Mouse (Mus musculus): Measurements from ENCODE around the gene 2210408I21Rik. TPM values are rescaled to one million over a fixed set of nuclear protein-coding genes. Genes with fewer than 3 reads are reported as not detected.

The 2210408I21Rik gene
- polyA plus RNA-seq, 1 experiment from 2014 or later, result 10.0 TPM

- H3K4me2 ChIP-seq (ENCODE audit: low read depth, severe bottlenecking), result no peak overlapping the region
- 72% methylated on average over 6 of the region's 6 CpGs for WGBS
- no peak for ATAC-seq (ENCODE audit: insufficient number of reproducible peaks, low FRiP score, low TSS enrichment, low read depth)
These were observed 343.2 kb downstream of the 2210408I21Rik start for GRCm38 (mm10) chr13:77478425-77479119.

GRCm38 (mm10) chr13:77489938-77490651 is 354.8 kb downstream of the 2210408I21Rik start:
- Histone ChIP-seq H3K4me3 (ENCODE audit: low read depth, low read length) (no peak overlapping the region), H3K27ac (replicated peaks; ENCODE audit: low read depth, low read length) (no peak overlapping the region), H3K9me3 (ENCODE audit: control insufficient read depth, low read length) (no peaks in the 10 kb centered on the region), H3K36me3 (ENCODE audit: control insufficient read depth, insufficient read depth, low read length) (no peaks in the 10 kb centered on the region), H3K4me2 (ENCODE audit: low read depth, severe bottlenecking) (no peak overlapping the region), H3K9ac (ENCODE audit: low read length) (no peak overlapping the region), H3K4me1 (ENCODE audit: control insufficient read depth, insufficient read depth, low read length) (no peaks in the 10 kb centered on the region), H3K27me3 (ENCODE audit: control insufficient read depth, insufficient read depth, low read length) (no peaks in the 10 kb centered on the region)
- WGBS, result 63% methylated on average over 3 of the region's 3 CpGs
- no peak for DNase-seq (ENCODE audit: low spot score)
- ATAC-seq (ENCODE audit: insufficient number of reproducible peaks, low FRiP score, low TSS enrichment, low read depth), result no peak

More at GRCm38 (mm10) chr13:77478425-77479119, 343.2 kb downstream of the 2210408I21Rik start:
- Histone ChIP-seq H3K27ac (replicated peaks; ENCODE audit: low read depth, low read length) (no peak overlapping the region), H3K9me3 (ENCODE audit: control insufficient read depth, low read length) (no peaks in the 10 kb centered on the region), H3K27me3 (ENCODE audit: control insufficient read depth, insufficient read depth, low read length) (no peaks in the 10 kb centered on the region), H3K36me3 (ENCODE audit: control insufficient read depth, insufficient read depth, low read length) (no peaks in the 10 kb centered on the region), H3K9ac (ENCODE audit: low read length) (no peak overlapping the region), H3K4me1 (ENCODE audit: control insufficient read depth, insufficient read depth, low read length) (no peaks in the 10 kb centered on the region), H3K4me3 (ENCODE audit: low read depth, low read length) (no peak overlapping the region)
- no peak for DNase-seq (ENCODE audit: low spot score)

GRCm38 (mm10) chr13:77514046-77514445 is 378.7 kb downstream of the 2210408I21Rik start:
- ATAC-seq (ENCODE audit: insufficient number of reproducible peaks, low FRiP score, low TSS enrichment, low read depth) (no peak), DNase-seq (ENCODE audit: low spot score) (no peak)
- no peak overlapping the region for H3K4me2 ChIP-seq (ENCODE audit: low read depth, severe bottlenecking)
- H3K4me3 ChIP-seq (ENCODE audit: low read depth, low read length), result no peak overlapping the region
- no peaks in the 10 kb centered on the region for H3K27me3 ChIP-seq (ENCODE audit: control insufficient read depth, insufficient read depth, low read length)
- 80% methylated on average over 1 of the region's 1 CpGs for WGBS
- no peaks in the 10 kb centered on the region for H3K4me1 ChIP-seq (ENCODE audit: control insufficient read depth, insufficient read depth, low read length)
- H3K9me3 ChIP-seq (ENCODE audit: control insufficient read depth, low read length), result no peaks in the 10 kb centered on the region
- no peaks in the 10 kb centered on the region for H3K36me3 ChIP-seq (ENCODE audit: control insufficient read depth, insufficient read depth, low read length)
- H3K27ac ChIP-seq (replicated peaks; ENCODE audit: low read depth, low read length), result no peak overlapping the region
- no peak overlapping the region for H3K9ac ChIP-seq (ENCODE audit: low read length)

GRCm38 (mm10) chr13:77528960-77529699 is 393.8 kb downstream of the 2210408I21Rik start:
- H3K4me1 ChIP-seq (ENCODE audit: control insufficient read depth, insufficient read depth, low read length), result no peaks in the 10 kb centered on the region
- no peak overlapping the region for H3K27ac ChIP-seq (replicated peaks; ENCODE audit: low read depth, low read length)
- no peak overlapping the region for H3K9ac ChIP-seq (ENCODE audit: low read length)
- no peaks in the 10 kb centered on the region for H3K9me3 ChIP-seq (ENCODE audit: control insufficient read depth, low read length)
- H3K4me3 ChIP-seq (ENCODE audit: low read depth, low read length), result no peak overlapping the region
- no peaks in the 10 kb centered on the region for H3K36me3 ChIP-seq (ENCODE audit: control insufficient read depth, insufficient read depth, low read length)
- no peaks in the 10 kb centered on the region for H3K27me3 ChIP-seq (ENCODE audit: control insufficient read depth, insufficient read depth, low read length)
- ATAC-seq (ENCODE audit: insufficient number of reproducible peaks, low FRiP score, low TSS enrichment, low read depth) (0 out of 2 replicates have a peak, but pooled peaks have one; percentile 26), DNase-seq (ENCODE audit: low spot score) (no peak)
- 59% methylated on average over 8 of the region's 8 CpGs for WGBS
- no peak overlapping the region for H3K4me2 ChIP-seq (ENCODE audit: low read depth, severe bottlenecking)

- H3K9me3 ChIP-seq (ENCODE audit: control insufficient read depth, low read length), result no peaks in the 10 kb centered on the region
- no peaks in the 10 kb centered on the region for H3K27me3 ChIP-seq (ENCODE audit: control insufficient read depth, insufficient read depth, low read length)
- no peak overlapping the region for H3K4me3 ChIP-seq (ENCODE audit: low read depth, low read length)
- no peak overlapping the region for H3K27ac ChIP-seq (replicated peaks; ENCODE audit: low read depth, low read length)
- H3K4me2 ChIP-seq (ENCODE audit: low read depth, severe bottlenecking), result no peak overlapping the region
- H3K9ac ChIP-seq (ENCODE audit: low read length), result no peak overlapping the region
- no peaks in the 10 kb centered on the region for H3K4me1 ChIP-seq (ENCODE audit: control insufficient read depth, insufficient read depth, low read length)
- DNase-seq (ENCODE audit: low spot score), result no peak
- no peak for ATAC-seq (ENCODE audit: insufficient number of reproducible peaks, low FRiP score, low TSS enrichment, low read depth)
- no peaks in the 10 kb centered on the region for H3K36me3 ChIP-seq (ENCODE audit: control insufficient read depth, insufficient read depth, low read length)
These were observed 394.4 kb downstream of the 2210408I21Rik start for GRCm38 (mm10) chr13:77529760-77530159.

- H3K27me3 ChIP-seq (ENCODE audit: control insufficient read depth, insufficient read depth, low read length), result no peaks in the 10 kb centered on the region
- H3K9me3 ChIP-seq (ENCODE audit: control insufficient read depth, low read length), result no peaks in the 10 kb centered on the region
- no peaks in the 10 kb centered on the region for H3K36me3 ChIP-seq (ENCODE audit: control insufficient read depth, insufficient read depth, low read length)
- 89% methylated on average over 4 of the region's 4 CpGs for WGBS
- DNase-seq (ENCODE audit: low spot score) (no peak), ATAC-seq (ENCODE audit: insufficient number of reproducible peaks, low FRiP score, low TSS enrichment, low read depth) (no peak)
- H3K27ac ChIP-seq (replicated peaks; ENCODE audit: low read depth, low read length), result no peak overlapping the region
- no peaks in the 10 kb centered on the region for H3K4me1 ChIP-seq (ENCODE audit: control insufficient read depth, insufficient read depth, low read length)
- no peak overlapping the region for H3K4me2 ChIP-seq (ENCODE audit: low read depth, severe bottlenecking)
- no peak overlapping the region for H3K4me3 ChIP-seq (ENCODE audit: low read depth, low read length)
- H3K9ac ChIP-seq (ENCODE audit: low read length), result no peak overlapping the region
These were observed 402.1 kb downstream of the 2210408I21Rik start for GRCm38 (mm10) chr13:77537466-77537865.

- 46% methylated on average over 16 of the region's 16 CpGs for WGBS
- DNase-seq (ENCODE audit: low spot score) (no peak), ATAC-seq (ENCODE audit: insufficient number of reproducible peaks, low FRiP score, low TSS enrichment, low read depth) (peak; percentile 51; the same call in 1 of the 2 replicates)
- no peak overlapping the region for H3K9ac ChIP-seq (ENCODE audit: low read length)
- no peaks in the 10 kb centered on the region for H3K9me3 ChIP-seq (ENCODE audit: control insufficient read depth, low read length)
- H3K36me3 ChIP-seq (ENCODE audit: control insufficient read depth, insufficient read depth, low read length), result no peaks in the 10 kb centered on the region
- no peaks in the 10 kb centered on the region for H3K27me3 ChIP-seq (ENCODE audit: control insufficient read depth, insufficient read depth, low read length)
- H3K4me3 ChIP-seq (ENCODE audit: low read depth, low read length), result no peak overlapping the region
- H3K27ac ChIP-seq (replicated peaks; ENCODE audit: low read depth, low read length), result no peak overlapping the region
- H3K4me1 ChIP-seq (ENCODE audit: control insufficient read depth, insufficient read depth, low read length), result no peaks in the 10 kb centered on the region
- no peak overlapping the region for H3K4me2 ChIP-seq (ENCODE audit: low read depth, severe bottlenecking)
These were observed 412.4 kb downstream of the 2210408I21Rik start for GRCm38 (mm10) chr13:77547486-77548385.

GRCm38 (mm10) chr13:77548386-77548695 is 413.0 kb downstream of the 2210408I21Rik start:
- H3K9me3 ChIP-seq (ENCODE audit: control insufficient read depth, low read length), result no peaks in the 10 kb centered on the region
- H3K4me2 ChIP-seq (ENCODE audit: low read depth, severe bottlenecking), result no peak overlapping the region
- no peaks in the 10 kb centered on the region for H3K4me1 ChIP-seq (ENCODE audit: control insufficient read depth, insufficient read depth, low read length)
- H3K36me3 ChIP-seq (ENCODE audit: control insufficient read depth, insufficient read depth, low read length), result no peaks in the 10 kb centered on the region
- DNase-seq (ENCODE audit: low spot score) (peak; percentile 54), ATAC-seq (ENCODE audit: insufficient number of reproducible peaks, low FRiP score, low TSS enrichment, low read depth) (peak; percentile 70; the same call in 1 of the 2 replicates)
- H3K27me3 ChIP-seq (ENCODE audit: control insufficient read depth, insufficient read depth, low read length), result no peaks in the 10 kb centered on the region
- no peak overlapping the region for H3K27ac ChIP-seq (replicated peaks; ENCODE audit: low read depth, low read length)
- no peak overlapping the region for H3K4me3 ChIP-seq (ENCODE audit: low read depth, low read length)
- WGBS, result 18% methylated on average over 3 of the region's 3 CpGs
- H3K9ac ChIP-seq (ENCODE audit: low read length), result no peak overlapping the region

Measured in limb, embryonic 11.5 days (tissue).